Comparison of ENCODE assay signal across 7 mouse cellular contexts in genomic region chr17:70706976-70707818, GRCm38 (mm10).
A peak's percentile ranks its signal among the peaks of the same experiment; 100 is the strongest.
DNase-seq lines count a peak whose midpoint lies in the region; ATAC-seq and TF ChIP-seq lines count a peak whose summit lies in the region.

No protein-coding gene starts in this region.

- no peak for TF ChIP-seq POLR2A in small intestine, adult 2 months (IDR thresholded peaks at IDR 0.05; ENCODE audit: low read depth, low read length)

- H3K4me1 ChIP-seq in intestine, postnatal 0 days (replicated peaks; ENCODE audit: control insufficient read depth, insufficient read depth, low read length), result peaks cover 4% of the 10 kb centered on the region
- peaks cover 5% of the 10 kb centered on the region for H3K4me1 ChIP-seq in midbrain, embryonic 13.5 days (replicated peaks)
- peaks cover 3% of the 10 kb centered on the region; the same call in 1 of the 2 replicates for H3K4me1 ChIP-seq in small intestine, adult 2 months (ENCODE audit: control insufficient read depth, insufficient read depth, insufficient read length, low read length)

- no peak overlapping the region; the same call in 1 of the 2 replicates for H3K27ac ChIP-seq in intestine, postnatal 0 days (ENCODE audit: low read depth, low read length)
- H3K27ac ChIP-seq in midbrain, embryonic 13.5 days, result no peak overlapping the region
- H3K27ac ChIP-seq in small intestine, adult 2 months (ENCODE audit: insufficient read depth, low read depth, low read length), result peak overlapping the region; percentile 85

- H3K9me3 ChIP-seq in intestine, postnatal 0 days (ENCODE audit: control insufficient read depth), result no peaks in the 10 kb centered on the region
- no peaks in the 10 kb centered on the region for H3K9me3 ChIP-seq in midbrain, embryonic 13.5 days

- peak; percentile 80 to 85 for DNase-seq in adrenal gland, adult 18-20 months (ENCODE audit: low spot score in 2 of 2)
- peak; percentile 69 for DNase-seq in embryo, embryonic 11.5 days (ENCODE audit: low read depth, low spot score)
- DNase-seq in left cerebral cortex, postnatal 4 days, result peak; percentile 79

- TF ChIP-seq CTCF in intestine, postnatal 0 days (IDR thresholded peaks at IDR 0.05; ENCODE audit: low read depth), result peak; percentile 96
- peak; percentile 94; the same call in 1 of the 2 replicates for TF ChIP-seq CTCF in small intestine, adult 2 months (IDR thresholded peaks at IDR 0.05; ENCODE audit: extremely low read depth, insufficient read length, insufficient replicate concordance, low read depth, low read length)

- intact Hi-C loops in left cerebral cortex, postnatal 4 days (cut with DNase I), result no loop called here

- H3K9ac ChIP-seq in intestine, postnatal 0 days (ENCODE audit: low read depth, low read length), result no peak overlapping the region
- H3K9ac ChIP-seq in midbrain, embryonic 13.5 days (replicated peaks), result peak overlapping the region; percentile 49

- no peaks in the 10 kb centered on the region for H3K27me3 ChIP-seq in intestine, postnatal 0 days (replicated peaks; ENCODE audit: control insufficient read depth, insufficient read depth, low read length)
- peaks cover 5% of the 10 kb centered on the region; the same call in 1 of the 2 replicates for H3K27me3 ChIP-seq in midbrain, embryonic 13.5 days
- H3K27me3 ChIP-seq in small intestine, adult 2 months (ENCODE audit: control insufficient read depth, insufficient read depth, low read length), result no peaks in the 10 kb centered on the region

- ATAC-seq in granulocyte monocyte progenitor cell, adult 5-6 weeks (replicated peaks; ENCODE audit: poor library complexity, severe bottlenecking), result peak; percentile 96
- peak; percentile 92 for ATAC-seq in intestine, postnatal 0 days
- ATAC-seq in midbrain, embryonic 13.5 days, result peak; percentile 71

- 2% methylated on average over 28 of the region's 28 CpGs for WGBS in intestine, postnatal 0 days
- 3% methylated on average over 28 of the region's 28 CpGs for WGBS in midbrain, embryonic 13.5 days
- 2% methylated on average over 28 of the region's 28 CpGs for WGBS in small intestine, adult 2 months

- H3K4me3 ChIP-seq in intestine, postnatal 0 days (ENCODE audit: low read depth, low read length), result peak overlapping the region; percentile 26
- peak overlapping the region; percentile 34 for H3K4me3 ChIP-seq in midbrain, embryonic 13.5 days (replicated peaks)
- peak overlapping the region; percentile 45 for H3K4me3 ChIP-seq in small intestine, adult 2 months (ENCODE audit: low read depth, low read length)

- H3K36me3 ChIP-seq in intestine, postnatal 0 days (ENCODE audit: control insufficient read depth, insufficient read depth), result no peaks in the 10 kb centered on the region
- no peaks in the 10 kb centered on the region for H3K36me3 ChIP-seq in midbrain, embryonic 13.5 days
- no peaks in the 10 kb centered on the region for H3K36me3 ChIP-seq in small intestine, adult 2 months (ENCODE audit: control insufficient read depth, insufficient read depth, low read length)

- peak overlapping the region; percentile 62 for H3K4me2 ChIP-seq in intestine, postnatal 0 days (replicated peaks; ENCODE audit: low read depth)
- H3K4me2 ChIP-seq in midbrain, embryonic 13.5 days (replicated peaks), result peak overlapping the region; percentile 57
